Mouse (Mus musculus) activated CD4-positive, CD25-positive, alpha-beta regulatory T cell, adult 4 months (primary cell): ENCODE data around the gene Atoh8. TPM values are rescaled to one million over a fixed set of nuclear protein-coding genes. Genes with fewer than 3 reads are reported as not detected.

Source experiments
- ATAC-seq: one replicate; pipeline ENCODE4 v1.8.0; 2017
- polyA plus RNA-seq, 2 experiments: library from polyadenylated mRNA; unstranded; fragments of 100-300 nt; shearing (Covaris generic); gene quantifications; one replicate each; pipeline ENCODE4 v1.2.1; 2017

Gene Atoh8
- polyA plus RNA-seq, 2 experiments from 2014 or later, result not detected

DNA sequence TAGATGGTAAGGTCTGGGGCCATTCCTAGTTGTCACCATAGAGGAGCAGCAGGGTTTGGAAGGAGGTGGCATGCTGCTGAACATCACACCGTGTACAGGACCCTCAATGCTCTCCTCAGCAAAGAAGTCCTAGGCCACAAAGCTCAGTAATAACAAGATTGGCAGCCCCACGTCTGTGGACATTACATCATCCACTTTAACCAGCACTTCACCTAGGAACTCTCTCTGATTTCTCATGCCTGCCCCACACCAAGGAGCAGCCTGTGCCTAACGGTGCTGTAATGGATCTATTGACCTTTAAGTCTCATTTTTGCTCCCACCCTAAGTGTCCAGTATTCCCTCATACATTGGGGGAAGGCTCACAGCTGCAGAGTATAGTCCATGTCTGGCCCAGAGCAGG, 9.7 kb downstream of the Atoh8 start:
- ATAC-seq, result no peak

- ATAC-seq, result no peak
Measured at GRCm38 (mm10) chr6:72223892-72224291, 11.5 kb downstream of the Atoh8 start.

GRCm38 (mm10) chr6:72222876-72223275, 12.5 kb downstream of the Atoh8 start:
- no peak for ATAC-seq

DNA sequence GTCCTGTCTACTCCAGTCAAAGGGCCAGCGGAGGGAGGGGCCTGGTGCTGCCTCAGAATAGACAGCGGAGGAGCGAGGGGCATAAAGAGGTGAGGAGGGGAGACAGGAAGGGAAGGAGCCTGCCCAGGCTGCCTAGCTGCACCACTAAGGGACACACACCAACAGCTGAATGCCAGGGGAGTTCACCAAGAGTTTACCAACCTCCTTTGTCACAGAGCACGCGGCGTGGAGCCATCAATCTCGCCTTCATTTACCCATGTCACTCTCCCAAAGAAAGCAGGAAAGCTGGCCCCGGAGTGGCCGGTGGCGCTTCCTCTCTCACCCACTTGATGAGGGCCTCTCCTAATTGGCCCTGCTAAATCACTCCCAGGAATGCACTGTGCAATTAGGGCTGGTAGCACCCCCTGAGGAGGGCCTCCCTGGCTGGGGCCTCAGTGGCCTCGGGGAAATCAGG, 13.1 kb downstream of the Atoh8 start:
- no peak for ATAC-seq

- ATAC-seq, result no peak
Measured at GRCm38 (mm10) chr6:72221271-72221670, 14.1 kb downstream of the Atoh8 start.

DNA sequence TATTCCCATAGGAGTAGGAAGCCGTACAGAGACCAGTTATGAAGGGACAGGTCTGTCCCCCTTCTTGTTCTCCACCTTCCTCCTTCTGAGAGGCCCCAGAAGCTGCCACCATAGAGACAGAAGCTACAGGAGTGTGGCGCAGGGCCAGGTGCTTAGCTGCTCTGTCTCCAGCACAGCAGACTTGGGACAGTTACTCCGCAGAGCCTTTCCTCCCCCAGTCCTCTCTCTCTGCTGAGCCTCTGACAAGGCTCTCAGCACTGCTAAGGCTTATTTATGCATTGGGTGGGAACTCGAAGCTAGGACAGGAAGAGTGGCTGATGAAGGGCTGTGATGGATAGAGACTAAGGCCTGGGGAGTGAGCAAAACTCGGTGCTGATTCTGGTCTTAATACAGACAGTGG, 15.8 kb downstream of the Atoh8 start:
- ATAC-seq, result no peak

DNA sequence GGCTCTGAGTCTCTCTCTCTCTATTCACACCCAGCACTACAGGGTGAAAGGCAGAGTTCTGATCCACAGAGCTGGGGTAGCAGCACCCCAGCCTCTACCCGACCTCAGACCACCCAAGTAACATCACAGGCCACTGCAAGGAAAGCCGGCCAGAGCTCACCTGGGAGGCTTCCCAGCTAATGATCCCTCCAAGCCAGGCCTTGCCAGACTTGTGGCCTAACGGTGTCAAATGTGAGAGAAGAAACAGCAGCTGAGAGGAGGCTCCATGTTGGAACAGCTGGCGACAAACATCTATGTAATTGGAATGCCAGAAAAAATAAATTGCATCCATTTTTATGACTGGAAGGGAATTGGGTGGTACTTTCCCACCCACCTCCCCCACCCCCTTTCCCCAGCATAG, 17.1 kb downstream of the Atoh8 start:
- ATAC-seq, result no peak

GRCm38 (mm10) chr6:72217415-72217784, 18.0 kb downstream of the Atoh8 start:
- no peak for ATAC-seq

- ATAC-seq, result no peak
Measured at GRCm38 (mm10) chr6:72216681-72217414, 18.5 kb downstream of the Atoh8 start.

- ATAC-seq, result no peak
Measured at GRCm38 (mm10) chr6:72215582-72215981, 19.8 kb downstream of the Atoh8 start.

DNA sequence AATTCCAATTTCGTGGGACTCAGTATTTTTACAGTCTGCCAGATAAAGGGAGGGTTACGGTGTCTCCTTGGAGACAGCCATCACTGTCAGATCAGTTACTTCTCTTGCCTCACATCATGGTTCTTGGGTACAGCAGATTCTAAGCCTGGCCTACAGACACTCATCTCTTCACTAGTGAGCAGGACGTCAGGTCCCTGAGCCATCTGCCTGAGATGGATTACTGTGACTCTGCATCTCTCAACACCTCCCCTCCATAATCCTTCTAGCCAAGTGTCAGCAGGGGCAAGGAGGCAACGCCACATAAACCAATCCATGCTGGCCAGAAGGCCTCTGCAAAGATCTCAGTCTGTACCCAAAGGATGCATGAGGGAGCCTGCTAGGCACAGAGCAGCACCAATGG, 24.0 kb downstream of the Atoh8 start:
- no peak for ATAC-seq

- ATAC-seq, result no peak
Measured at GRCm38 (mm10) chr6:72210823-72211222, 24.6 kb downstream of the Atoh8 start.

DNA sequence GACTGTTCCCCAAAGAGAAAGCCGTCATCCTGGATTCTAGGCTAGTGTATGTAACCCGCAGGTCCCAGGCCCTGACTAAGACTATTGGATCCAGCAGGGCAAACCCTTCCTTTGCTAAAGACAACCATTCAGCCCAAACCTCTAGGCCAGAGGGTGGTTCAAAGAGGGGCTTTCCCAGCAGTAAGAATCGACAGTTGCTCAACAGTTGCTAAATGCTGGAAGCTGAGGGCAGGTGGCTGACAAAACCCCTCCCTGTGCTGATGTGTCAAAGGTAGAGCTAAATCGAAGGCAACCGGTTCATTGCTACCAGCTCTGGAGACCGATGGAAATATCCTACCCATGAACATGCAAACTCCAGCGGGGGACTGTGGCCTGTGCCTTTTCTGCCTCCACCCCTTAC, 25.6 kb downstream of the Atoh8 start:
- ATAC-seq, result no peak

- no peak for ATAC-seq
Measured at GRCm38 (mm10) chr6:72208406-72209045, 26.9 kb downstream of the Atoh8 start.

DNA sequence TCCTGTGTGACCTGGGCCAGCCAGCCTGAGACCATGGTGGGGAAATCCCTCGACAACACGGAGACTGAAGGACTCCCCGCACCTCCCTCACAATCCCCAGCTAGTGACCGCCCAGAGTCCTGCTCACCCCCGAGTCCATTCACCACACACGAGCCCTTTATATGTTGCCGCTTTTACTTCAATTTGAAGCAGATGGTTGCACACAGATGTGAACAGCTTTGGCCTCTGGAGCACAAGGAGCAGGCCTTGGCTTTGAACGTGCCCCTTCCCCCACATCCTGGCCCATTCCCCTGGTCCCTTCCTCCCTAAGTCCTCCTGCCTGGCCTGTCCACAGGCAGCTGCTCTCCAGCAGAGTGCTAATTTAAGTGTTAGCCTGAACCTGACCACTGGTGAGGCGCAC, 29.4 kb downstream of the Atoh8 start:
- ATAC-seq, result no peak

- no peak for ATAC-seq
Measured at GRCm38 (mm10) chr6:72204858-72205257, 30.5 kb downstream of the Atoh8 start.

GRCm38 (mm10) chr6:72203279-72203678, 32.1 kb downstream of the Atoh8 start:
- ATAC-seq, result no peak

DNA sequence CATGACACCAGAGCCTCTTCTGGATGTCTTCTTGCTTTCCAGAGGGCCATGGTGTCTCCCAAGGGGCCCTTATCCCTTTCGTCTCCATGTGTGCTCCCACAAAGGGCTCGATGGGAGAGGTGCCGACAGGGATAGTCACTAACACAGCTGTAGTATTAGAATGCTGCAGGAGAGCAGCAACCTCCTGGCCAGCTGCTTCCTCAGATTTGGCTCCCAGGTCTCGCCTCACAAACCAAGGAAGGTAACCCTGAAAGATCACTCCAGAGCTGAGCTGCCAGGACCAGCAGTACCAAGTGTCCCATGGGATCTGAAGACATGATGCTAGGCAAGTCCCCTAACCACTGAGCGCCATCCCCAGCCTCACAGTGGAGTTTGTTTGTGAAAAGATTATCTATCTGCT, 32.6 kb downstream of the Atoh8 start:
- no peak for ATAC-seq

- no peak for ATAC-seq
Measured at GRCm38 (mm10) chr6:72200595-72201256, 34.7 kb downstream of the Atoh8 start.

DNA sequence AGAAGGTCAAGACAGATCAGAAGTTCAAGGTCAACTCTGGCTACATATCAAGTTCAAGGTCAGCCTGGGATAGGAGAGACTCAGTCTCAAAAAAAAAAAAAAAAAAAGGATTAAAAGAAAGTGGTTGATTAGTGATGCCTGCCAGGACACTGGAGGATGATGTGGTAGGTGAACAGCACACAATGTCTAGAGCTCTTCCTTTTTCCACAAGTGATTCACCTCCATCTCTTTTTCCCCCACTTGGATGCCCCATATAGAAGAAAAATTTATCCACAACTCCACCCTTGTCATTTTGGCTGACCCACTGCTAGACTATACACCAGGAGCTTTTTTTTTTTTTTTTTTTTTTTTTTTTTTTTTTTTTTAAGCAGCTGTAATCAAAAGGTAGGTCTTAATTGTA, 37.9 kb downstream of the Atoh8 start:
- no peak for ATAC-seq

DNA sequence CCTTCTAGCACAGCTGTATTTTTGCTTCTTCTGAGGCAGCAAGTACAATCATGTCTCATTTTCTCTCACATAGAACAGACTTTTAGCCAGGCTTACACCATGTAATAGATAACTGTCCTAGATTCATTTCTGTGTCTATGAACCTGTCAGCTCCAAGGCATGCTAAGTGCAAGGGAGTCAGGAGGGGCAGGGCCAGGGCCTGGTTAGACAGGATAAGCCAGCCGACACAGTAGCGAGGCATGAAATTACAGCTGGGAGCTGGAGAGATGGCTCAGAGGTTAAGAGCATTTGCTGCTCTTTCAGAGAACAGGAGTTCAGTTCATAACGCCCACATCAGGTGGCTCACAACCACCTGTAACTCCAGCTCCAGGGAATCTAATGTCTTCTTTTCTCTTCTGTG, 38.7 kb downstream of the Atoh8 start:
- ATAC-seq, result no peak

GRCm38 (mm10) chr6:72190577-72190976, 44.8 kb downstream of the Atoh8 start:
- no peak for ATAC-seq

DNA sequence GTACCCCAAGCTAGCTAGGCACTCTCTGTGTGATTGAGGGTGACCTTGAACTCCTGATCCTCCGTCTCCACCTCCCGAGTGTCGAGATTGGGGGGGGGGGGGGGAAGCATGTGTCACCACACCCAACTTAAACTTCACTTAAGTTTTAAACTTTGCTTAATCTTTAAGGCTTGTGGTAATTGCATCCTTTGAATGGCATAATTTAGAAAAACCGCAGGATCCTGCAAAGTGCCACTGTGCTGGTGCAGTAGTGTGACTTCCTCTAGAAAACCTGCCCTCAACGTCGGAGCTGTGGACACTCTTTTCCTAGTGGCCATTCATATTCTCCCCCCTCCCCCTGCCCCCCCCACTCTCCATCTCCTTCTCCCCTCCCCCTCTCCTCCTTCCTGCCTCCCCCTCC, 45.3 kb downstream of the Atoh8 start:
- ATAC-seq, result peak; percentile 86
